In the genomic region with DNA sequence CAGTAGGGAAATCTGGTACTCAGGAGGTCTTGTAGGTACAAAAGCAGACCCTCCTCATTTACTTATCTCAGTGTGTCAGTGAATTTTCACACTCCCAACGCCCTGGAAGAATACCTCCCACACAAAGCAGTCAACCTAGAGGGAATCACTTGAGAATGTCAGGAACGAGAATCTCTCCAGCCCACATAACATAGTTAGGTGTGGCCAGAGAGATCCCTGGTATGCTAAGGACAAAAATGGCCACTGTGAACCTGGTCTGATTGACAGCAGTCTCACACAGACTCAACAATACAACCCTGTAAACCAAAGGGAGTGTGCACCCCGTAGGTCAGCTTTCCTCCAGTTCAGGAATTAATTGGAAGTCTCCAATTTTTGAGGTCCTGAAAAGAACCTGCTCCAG, we compare ENCODE assay signal across 26 mouse cellular contexts. TPM values are rescaled to one million over a fixed set of nuclear protein-coding genes. Genes with fewer than 3 reads are reported as not detected.
DNase-seq lines count a peak whose midpoint lies in the region; ATAC-seq and TF ChIP-seq lines count a peak whose summit lies in the region.
"Had no signal": no experiment of that assay in that cellular context is flagged by ENCODE, and none has a peak within 500 bp of the region (broad histone marks: within the 10 kb centered on the region; RNA-seq: fewer than 3 reads in every experiment).

No protein-coding gene starts in this region.

- H3K27me3 ChIP-seq in lung, postnatal 0 days (replicated peaks; ENCODE audit: insufficient read depth, low read length) = no peaks in the 10 kb centered on the region
- H3K27me3 ChIP-seq in heart, embryonic 12.5 days (replicated peaks) = no peaks in the 10 kb centered on the region
- no peaks in the 10 kb centered on the region for H3K27me3 ChIP-seq in midbrain, embryonic 16.5 days (ENCODE audit: control insufficient read depth, insufficient read depth, low read depth, low read length)
- H3K27me3 ChIP-seq: CH12.LX, Patski had no signal

- no peaks in the 10 kb centered on the region for H3K36me3 ChIP-seq in lung, postnatal 0 days (ENCODE audit: insufficient read depth, low read length)
- no peaks in the 10 kb centered on the region for H3K36me3 ChIP-seq in heart, embryonic 12.5 days
- H3K36me3 ChIP-seq in midbrain, embryonic 16.5 days (ENCODE audit: control insufficient read depth, insufficient read depth, low read length) = no peaks in the 10 kb centered on the region
- H3K36me3 ChIP-seq: G1E had no signal

- no peaks in the 10 kb centered on the region for H3K4me1 ChIP-seq in lung, postnatal 0 days (ENCODE audit: insufficient read depth, low read depth, low read length)
- H3K4me1 ChIP-seq in lung, adult 2 months (ENCODE audit: control insufficient read depth, insufficient read depth, low read length) = no peaks in the 10 kb centered on the region
- no peaks in the 10 kb centered on the region for H3K4me1 ChIP-seq in heart, embryonic 12.5 days (replicated peaks)
- no peaks in the 10 kb centered on the region for H3K4me1 ChIP-seq in midbrain, embryonic 16.5 days (ENCODE audit: control insufficient read depth, insufficient read depth, low read length)

- TF ChIP-seq EP300 in lung, postnatal 0 days (IDR thresholded peaks at IDR 0.05) = peak; percentile 21; the same call in 1 of the 2 replicates

- peak; percentile 27 for DNase-seq in lung, postnatal 0 days (ENCODE audit: low spot score)
- no peak for DNase-seq in lung, adult 2 months
- DNase-seq in ES-CJ7 (ENCODE audit: low read depth, low spot score) (peak; percentile 56), R1 (ENCODE audit: low read depth, low spot score) (peak; percentile 97), ZHBTc4 (ENCODE audit: low read depth, low spot score) (peak; percentile 78)
- DNase-seq in layer of hippocampus, adult 8-10 months (ENCODE audit: low spot score in 2 of 2) = no peak
- DNase-seq: adrenal gland, adult 2 months; adrenal gland, adult 8-10 months; adrenal gland, postnatal 10 days; adrenal gland, postnatal 14 days; adrenal gland, postnatal 25 days; adrenal gland, postnatal 36 days; B cell, adult 2 months; cerebellum, adult 11 months; cerebellum, adult 11-12 months; cerebellum, adult 18-20 months; cerebellum, adult 2 months; cerebellum, adult 8-10 months had no signal

- 61% methylated on average over 3 of the region's 3 CpGs for WGBS in lung, postnatal 0 days
- WGBS in lung, adult 2 months = 72% methylated on average over 3 of the region's 3 CpGs
- 43% methylated on average over 3 of the region's 3 CpGs for WGBS in heart, embryonic 12.5 days
- WGBS in midbrain, embryonic 16.5 days = 62% methylated on average over 3 of the region's 3 CpGs

- no peak for TF ChIP-seq CTCF in lung, postnatal 0 days (IDR thresholded peaks at IDR 0.05)
- no peak for TF ChIP-seq CTCF in lung, adult 2 months (IDR thresholded peaks at IDR 0.05; ENCODE audit: insufficient read depth, low read length)

- no peak for TF ChIP-seq POLR2A in lung, adult 2 months (IDR thresholded peaks at IDR 0.05; ENCODE audit: borderline replicate concordance, extremely low read depth, low read depth, low read length)

- H3K27ac ChIP-seq in lung, postnatal 0 days (ENCODE audit: low read length) = no peak overlapping the region
- no peak overlapping the region for H3K27ac ChIP-seq in heart, embryonic 12.5 days (ENCODE audit: poor library complexity, severe bottlenecking)
- H3K27ac ChIP-seq in midbrain, embryonic 16.5 days (ENCODE audit: low read length) = no peak overlapping the region

- H3K9ac ChIP-seq in lung, postnatal 0 days (replicated peaks; ENCODE audit: low read depth) = no peak overlapping the region
- H3K9ac ChIP-seq in heart, embryonic 12.5 days = no peak overlapping the region
- no peak overlapping the region for H3K9ac ChIP-seq in midbrain, embryonic 16.5 days (ENCODE audit: low read depth, low read length)

- peak; percentile 66 for ATAC-seq in lung, postnatal 0 days
- no peak for ATAC-seq in heart, embryonic 12.5 days (ENCODE audit: insufficient number of reproducible peaks, low FRiP score)
- no peak for ATAC-seq in midbrain, embryonic 16.5 days
- ATAC-seq: activated CD4-positive, CD25-positive, alpha-beta regulatory T cell, adult 4 months; CD4-positive, CD25-positive, alpha-beta regulatory T cell, adult 4 months; Patski had no signal

- H3K4me2 ChIP-seq in lung, postnatal 0 days (replicated peaks; ENCODE audit: low read depth, low read length) = no peak overlapping the region
- no peak overlapping the region for H3K4me2 ChIP-seq in heart, embryonic 12.5 days
- H3K4me2 ChIP-seq in midbrain, embryonic 16.5 days (ENCODE audit: low read length) = no peak overlapping the region

- H3K9me3 ChIP-seq in lung, postnatal 0 days (ENCODE audit: low read length) = no peaks in the 10 kb centered on the region
- H3K9me3 ChIP-seq in heart, embryonic 12.5 days (replicated peaks) = no peaks in the 10 kb centered on the region
- H3K9me3 ChIP-seq in midbrain, embryonic 16.5 days (replicated peaks; ENCODE audit: control insufficient read depth, low read length, poor library complexity, severe bottlenecking) = no peaks in the 10 kb centered on the region
- H3K9me3 ChIP-seq: G1E had no signal

- no peak overlapping the region for H3K4me3 ChIP-seq in lung, postnatal 0 days (ENCODE audit: low read depth, low read length)
- H3K4me3 ChIP-seq in lung, adult 2 months (replicated peaks; ENCODE audit: extremely low read depth, low read depth, low read length) = no peak overlapping the region
- H3K4me3 ChIP-seq in heart, embryonic 12.5 days = no peak overlapping the region
- no peak overlapping the region for H3K4me3 ChIP-seq in midbrain, embryonic 16.5 days (ENCODE audit: low read depth, low read length)

RNA-seq across cellular contexts. Expression of gene Ppp1r9a, which starts 18.4 kb away (rescaled TPM):
- polyA plus RNA-seq in lung, postnatal 0 days (2015; fragmentation: Nextera tagmentation; extraction: Ambion mirVana) = 11.2 and 16.2 TPM in 2 replicates
- polyA plus RNA-seq in lung, adult 2 months (2012; rRNA removed) = 10.1 and 13.9 TPM in 2 replicates
- 17.4 and 19.0 TPM in 2 replicates for polyA plus RNA-seq in heart, embryonic 12.5 days (2016; fragmentation: Nextera tagmentation; extraction: Ambion mirVana)
- 100 to 1,000 TPM; 151 to 181 (median 164) TPM for total RNA-seq in layer of hippocampus, adult 8-10 months (2022)
- polyA plus RNA-seq in midbrain, embryonic 16.5 days (2015; fragmentation: Nextera tagmentation; extraction: Ambion mirVana) = 37.4 and 45.4 TPM in 2 replicates
- total RNA-seq: MEL had no signal

Comparison
In these comparisons a context has a peak if more than half of its experiments do, and no peak if none do; other contexts are left out.
1. DNase-seq: peak in lung, postnatal 0 days (single experiment), ES-CJ7 (single experiment), R1 (single experiment) and ZHBTc4 (single experiment); none in lung, adult 2 months (single experiment) and layer of hippocampus, adult 8-10 months (0 of 2).